Mouse (Mus musculus): Measurements from ENCODE around the gene Fhl1. TPM values are rescaled to one million over a fixed set of nuclear protein-coding genes. Genes with fewer than 3 reads are reported as not detected.

Gene Fhl1
- polyA plus RNA-seq, 1 experiment from 2014 or later, result 45.1 TPM

DNA sequence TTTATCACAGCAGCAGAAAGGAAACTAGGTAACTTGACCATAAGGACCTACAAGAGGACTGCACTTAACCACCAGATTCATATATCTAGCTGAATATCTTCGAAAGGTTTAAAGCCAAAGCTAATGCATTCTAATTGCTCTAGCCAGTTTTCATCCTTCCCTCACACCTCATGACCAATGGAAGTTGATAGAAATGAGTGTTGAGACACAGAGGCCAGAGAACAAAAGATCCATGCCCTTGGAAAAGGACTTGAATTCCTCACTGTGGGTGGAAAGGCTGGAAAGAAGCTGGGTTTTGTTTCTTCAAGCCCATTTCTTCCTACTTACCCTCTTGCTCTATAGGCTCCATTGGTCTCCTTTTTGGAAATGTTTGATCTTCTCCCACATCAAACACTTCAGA, 21.1 kb upstream of the Fhl1 start:
- H3K27ac ChIP-seq, result no peak overlapping the region
- no peaks in the 10 kb centered on the region for H3K9me3 ChIP-seq
- 96% methylated on average over 1 of the region's 1 CpGs for WGBS
- H3K4me2 ChIP-seq, result no peak overlapping the region
- H3K9ac ChIP-seq (replicated peaks), result no peak overlapping the region
- H3K4me1 ChIP-seq (replicated peaks), result no peaks in the 10 kb centered on the region
- H3K36me3 ChIP-seq, result no peaks in the 10 kb centered on the region
- H3K4me3 ChIP-seq (replicated peaks), result no peak overlapping the region
- no peaks in the 10 kb centered on the region for H3K27me3 ChIP-seq
- ATAC-seq (ENCODE audit: insufficient number of reproducible peaks, insufficient read depth, low FRiP score, low TSS enrichment, low read depth), result no peak

DNA sequence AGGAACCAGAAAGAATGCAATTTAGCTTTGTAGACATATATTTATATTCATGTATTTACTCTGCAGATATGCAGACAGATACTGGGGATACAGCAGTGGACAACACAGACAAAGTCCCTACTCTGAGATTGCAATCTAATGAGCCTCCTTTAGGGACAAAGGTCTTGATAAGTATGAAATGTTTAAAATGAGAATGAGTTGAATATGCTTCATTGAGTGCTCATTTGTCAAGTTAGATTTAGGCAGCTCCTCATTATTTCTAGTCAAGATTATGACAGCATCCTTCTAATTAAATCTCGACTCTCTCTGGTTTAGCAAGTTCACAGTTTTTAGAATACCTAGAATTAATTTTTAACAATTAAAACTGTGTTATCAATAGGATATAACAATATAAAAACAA, 18.9 kb upstream of the Fhl1 start:
- WGBS, result 74% methylated on average over 1 of the region's 1 CpGs
- H3K9me3 ChIP-seq, result no peaks in the 10 kb centered on the region

DNA sequence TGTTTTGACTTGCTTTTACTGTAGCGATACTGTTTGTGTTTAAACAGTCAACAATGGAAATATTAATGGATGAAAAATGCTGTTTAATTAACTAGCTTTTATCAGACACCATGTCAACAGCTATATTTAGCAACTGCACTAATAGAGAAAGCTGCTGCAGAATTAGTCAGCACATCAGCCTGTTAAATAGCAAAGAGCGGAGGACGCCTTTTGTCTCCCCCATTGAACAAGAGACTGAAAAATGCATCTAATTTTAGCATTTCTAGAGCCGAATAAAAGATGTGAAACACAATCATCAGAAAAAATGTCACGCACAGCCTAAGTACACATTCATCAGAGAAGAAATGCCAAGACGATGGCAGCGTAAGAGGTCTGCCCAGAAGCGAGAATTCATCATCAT, 9.0 kb upstream of the Fhl1 start:
- no peak overlapping the region for H3K9ac ChIP-seq (replicated peaks)
- no peaks in the 10 kb centered on the region for H3K4me1 ChIP-seq (replicated peaks)
- H3K4me2 ChIP-seq, result no peak overlapping the region
- no peak overlapping the region for H3K27ac ChIP-seq
- WGBS, result 86% methylated on average over 8 of the region's 8 CpGs
- no peak overlapping the region for H3K4me3 ChIP-seq (replicated peaks)
- ATAC-seq (ENCODE audit: insufficient number of reproducible peaks, insufficient read depth, low FRiP score, low TSS enrichment, low read depth), result no peak
- H3K27me3 ChIP-seq, result no peaks in the 10 kb centered on the region
- no peaks in the 10 kb centered on the region for H3K36me3 ChIP-seq
- no peaks in the 10 kb centered on the region for H3K9me3 ChIP-seq

More for the DNA sequence above, 18.9 kb upstream of the Fhl1 start:
- H3K9ac ChIP-seq (replicated peaks), result no peak overlapping the region
- no peak overlapping the region for H3K27ac ChIP-seq
- H3K4me2 ChIP-seq, result no peak overlapping the region
- H3K4me3 ChIP-seq (replicated peaks), result no peak overlapping the region
- H3K36me3 ChIP-seq, result no peaks in the 10 kb centered on the region
- no peak for ATAC-seq (ENCODE audit: insufficient number of reproducible peaks, insufficient read depth, low FRiP score, low TSS enrichment, low read depth)
- no peaks in the 10 kb centered on the region for H3K27me3 ChIP-seq
- H3K4me1 ChIP-seq (replicated peaks), result no peaks in the 10 kb centered on the region

DNA sequence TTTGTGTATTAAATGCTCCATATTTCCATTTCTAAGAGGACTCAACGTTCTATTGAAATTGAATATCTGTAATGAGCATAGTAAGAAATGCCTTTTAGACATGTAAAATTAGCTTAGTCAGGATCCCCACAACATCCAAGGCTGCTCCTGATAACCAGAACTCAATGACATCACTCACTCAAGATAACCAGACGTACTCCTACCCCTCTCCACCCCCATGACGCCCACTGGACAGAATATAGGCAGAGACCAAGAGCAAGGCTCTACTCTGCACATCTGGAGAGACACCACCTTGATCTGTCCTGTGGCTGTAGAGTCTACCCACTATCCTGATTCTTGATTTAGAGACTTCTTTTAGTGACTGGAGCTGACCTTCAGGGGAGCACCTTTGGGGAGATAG, 3.1 kb upstream of the Fhl1 start:
- no peaks in the 10 kb centered on the region for H3K9me3 ChIP-seq
- H3K27ac ChIP-seq, result no peak overlapping the region
- no peak for ATAC-seq (ENCODE audit: insufficient number of reproducible peaks, insufficient read depth, low FRiP score, low TSS enrichment, low read depth)
- no peaks in the 10 kb centered on the region for H3K36me3 ChIP-seq
- H3K4me1 ChIP-seq (replicated peaks), result no peaks in the 10 kb centered on the region
- H3K9ac ChIP-seq (replicated peaks), result no peak overlapping the region
- H3K27me3 ChIP-seq, result peaks cover 6% of the 10 kb centered on the region; the same call in 1 of the 2 replicates
- WGBS, result 77% methylated on average over 3 of the region's 3 CpGs
- H3K4me3 ChIP-seq (replicated peaks), result no peak overlapping the region
- no peak overlapping the region for H3K4me2 ChIP-seq

DNA sequence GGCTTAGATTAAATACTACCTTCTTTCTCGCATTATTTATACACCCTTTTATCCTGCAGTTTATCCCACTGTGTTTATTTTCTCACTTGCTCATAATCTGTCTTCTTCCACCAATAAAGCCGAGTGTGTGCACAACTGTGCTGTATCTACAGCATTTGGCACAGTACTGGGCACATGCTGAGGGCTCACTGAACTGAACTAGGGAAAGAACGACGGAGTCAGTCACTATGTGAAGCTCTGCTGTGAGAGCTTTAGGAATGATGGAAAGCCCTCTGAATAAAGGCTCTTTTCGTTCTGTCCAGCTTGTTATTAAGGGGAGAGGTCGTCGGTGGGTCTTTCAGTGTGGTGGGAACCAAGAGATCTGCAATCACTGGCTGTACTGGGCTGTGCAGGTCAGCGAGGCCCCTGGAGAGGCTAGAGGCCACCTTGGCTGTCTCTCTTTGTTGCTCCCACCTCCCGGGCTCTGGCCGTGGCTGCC, 720 bp upstream of the Fhl1 start:
- Histone ChIP-seq H3K4me2 (peak overlapping the region; percentile 59), H3K36me3 (no peaks in the 10 kb centered on the region), H3K9ac (replicated peaks) (peak overlapping the region; percentile 58), H3K4me3 (replicated peaks) (peak overlapping the region; percentile 52), H3K27me3 (peaks cover 6% of the 10 kb centered on the region; the same call in 1 of the 2 replicates), H3K4me1 (replicated peaks) (no peaks in the 10 kb centered on the region), H3K27ac (peak overlapping the region; percentile 50; the same call in 1 of the 2 replicates), H3K9me3 (no peaks in the 10 kb centered on the region)
- WGBS, result 14% methylated on average over 10 of the region's 10 CpGs
- 0 out of 2 replicates have a peak, but pooled peaks have one; percentile 46 for ATAC-seq (ENCODE audit: insufficient number of reproducible peaks, insufficient read depth, low FRiP score, low TSS enrichment, low read depth)

DNA sequence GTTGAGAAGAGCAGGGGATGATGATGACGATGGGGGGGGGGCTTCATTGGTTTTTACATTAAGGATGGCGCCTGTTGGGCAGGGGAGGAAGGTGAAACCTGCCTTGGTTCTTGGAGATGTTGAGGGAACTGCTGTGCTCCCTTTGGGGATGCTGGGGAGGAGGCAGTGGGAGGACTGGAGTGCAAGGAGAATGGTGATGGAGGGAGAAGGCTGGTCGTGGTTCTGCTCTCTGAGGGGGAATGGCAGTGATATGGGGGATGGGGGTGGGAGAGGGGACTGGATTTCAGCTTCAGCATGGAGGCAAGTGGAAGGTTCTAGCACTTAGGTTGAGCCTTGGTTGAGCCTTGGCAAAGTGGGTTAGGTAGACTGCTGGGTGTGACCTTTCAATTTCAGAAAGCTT, 814 bp downstream of the Fhl1 start:
- Histone ChIP-seq H3K4me1 (replicated peaks) (no peaks in the 10 kb centered on the region), H3K27ac (no peak overlapping the region), H3K9ac (replicated peaks) (peak overlapping the region; percentile 58; the same call in 1 of the 2 replicates), H3K36me3 (no peaks in the 10 kb centered on the region), H3K9me3 (no peaks in the 10 kb centered on the region), H3K4me2 (peak overlapping the region; percentile 59), H3K4me3 (replicated peaks) (peak overlapping the region; percentile 52), H3K27me3 (peaks cover 6% of the 10 kb centered on the region; the same call in 1 of the 2 replicates)
- WGBS, result 8% methylated on average over 3 of the region's 3 CpGs
- no peak for ATAC-seq (ENCODE audit: insufficient number of reproducible peaks, insufficient read depth, low FRiP score, low TSS enrichment, low read depth)

DNA sequence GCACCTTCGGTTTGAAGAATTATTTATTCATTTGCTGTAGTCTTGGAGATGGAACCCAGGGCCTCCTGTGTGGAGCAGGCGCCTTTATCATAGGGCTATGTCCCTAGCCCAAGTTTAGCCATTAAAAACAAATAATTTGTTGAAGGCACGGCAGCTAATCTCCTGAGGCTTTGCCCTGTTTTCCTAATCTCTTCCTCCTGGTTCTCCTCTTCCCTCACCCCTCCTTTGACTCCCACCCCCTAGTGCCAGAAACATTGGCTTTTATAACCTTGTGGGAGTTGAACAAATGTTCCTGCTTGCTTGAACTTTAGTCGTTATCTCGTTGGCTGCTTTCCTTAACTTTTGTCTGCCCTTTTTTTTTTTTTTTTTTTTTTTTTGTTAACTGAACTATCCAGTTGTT, 2.8 kb downstream of the Fhl1 start:
- no peak for ATAC-seq (ENCODE audit: insufficient number of reproducible peaks, insufficient read depth, low FRiP score, low TSS enrichment, low read depth)
- Histone ChIP-seq H3K36me3 (no peaks in the 10 kb centered on the region), H3K4me3 (replicated peaks) (no peak overlapping the region), H3K4me2 (no peak overlapping the region), H3K9me3 (no peaks in the 10 kb centered on the region), H3K4me1 (replicated peaks) (no peaks in the 10 kb centered on the region), H3K27me3 (peaks cover 6% of the 10 kb centered on the region; the same call in 1 of the 2 replicates), H3K9ac (replicated peaks) (no peak overlapping the region), H3K27ac (no peak overlapping the region)
- WGBS, result 27% methylated on average over 5 of the region's 5 CpGs

DNA sequence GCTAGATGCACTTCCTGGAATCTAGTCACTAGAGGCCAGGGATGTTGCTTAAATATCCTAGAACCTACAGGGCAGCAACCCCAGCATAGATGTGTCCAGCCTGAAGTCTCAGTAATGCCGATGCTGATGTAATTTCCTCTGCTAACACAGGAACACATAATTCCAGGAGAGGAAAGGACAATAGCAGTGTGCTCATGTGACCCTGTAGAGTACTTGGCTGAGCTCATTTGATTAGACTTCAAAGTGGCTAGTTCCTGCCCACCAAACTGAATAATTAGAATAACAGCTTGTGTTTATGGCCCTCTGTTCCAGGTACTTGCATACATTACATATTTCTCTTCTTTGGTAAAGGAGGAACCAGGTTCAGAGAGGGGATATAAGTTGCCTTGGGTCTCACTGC, 4.6 kb downstream of the Fhl1 start:
- Histone ChIP-seq H3K4me2 (no peak overlapping the region), H3K36me3 (no peaks in the 10 kb centered on the region), H3K9me3 (no peaks in the 10 kb centered on the region), H3K27me3 (no peaks in the 10 kb centered on the region; the same call in 1 of the 2 replicates), H3K4me1 (replicated peaks) (no peaks in the 10 kb centered on the region), H3K4me3 (replicated peaks) (no peak overlapping the region), H3K27ac (no peak overlapping the region), H3K9ac (replicated peaks) (no peak overlapping the region)
- ATAC-seq (ENCODE audit: insufficient number of reproducible peaks, insufficient read depth, low FRiP score, low TSS enrichment, low read depth), result no peak
- 25% methylated on average over 1 of the region's 1 CpGs for WGBS

DNA sequence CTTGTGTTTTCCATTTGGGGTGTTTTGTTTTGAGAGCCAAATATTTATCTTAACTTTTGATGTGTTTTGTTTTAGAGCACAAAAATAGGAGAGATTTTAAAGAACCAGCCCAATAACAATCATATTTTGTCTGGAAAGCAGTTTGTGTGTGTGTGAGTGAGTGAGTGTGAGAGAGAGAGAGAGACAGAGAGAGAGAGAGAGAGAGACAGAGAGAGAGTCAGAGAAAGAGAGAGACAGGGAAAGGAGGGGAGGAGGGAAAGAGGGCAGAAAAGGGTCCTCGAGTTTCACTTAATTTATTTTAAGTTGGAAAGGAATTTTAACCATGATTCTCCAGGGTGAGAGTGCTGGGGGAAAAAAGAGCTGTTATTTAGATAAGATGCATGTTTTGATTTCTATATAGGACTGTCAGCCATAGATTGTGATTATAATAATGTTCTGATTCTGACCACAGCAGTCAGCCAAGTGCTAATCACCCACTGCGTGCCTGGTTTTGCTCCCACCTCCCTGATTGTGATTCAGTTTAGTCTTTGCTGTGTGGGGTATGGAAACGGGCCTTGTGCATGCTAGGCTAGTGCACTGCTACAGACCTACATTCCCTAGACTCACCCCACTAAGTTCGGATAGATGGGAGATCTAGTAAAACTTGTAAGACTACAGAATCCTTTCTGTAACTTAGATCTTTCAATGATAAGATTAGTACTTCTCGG, 6.4 kb downstream of the Fhl1 start:
- 64% methylated on average over 5 of the region's 5 CpGs for WGBS
- ATAC-seq (ENCODE audit: insufficient number of reproducible peaks, insufficient read depth, low FRiP score, low TSS enrichment, low read depth), result no peak

DNA sequence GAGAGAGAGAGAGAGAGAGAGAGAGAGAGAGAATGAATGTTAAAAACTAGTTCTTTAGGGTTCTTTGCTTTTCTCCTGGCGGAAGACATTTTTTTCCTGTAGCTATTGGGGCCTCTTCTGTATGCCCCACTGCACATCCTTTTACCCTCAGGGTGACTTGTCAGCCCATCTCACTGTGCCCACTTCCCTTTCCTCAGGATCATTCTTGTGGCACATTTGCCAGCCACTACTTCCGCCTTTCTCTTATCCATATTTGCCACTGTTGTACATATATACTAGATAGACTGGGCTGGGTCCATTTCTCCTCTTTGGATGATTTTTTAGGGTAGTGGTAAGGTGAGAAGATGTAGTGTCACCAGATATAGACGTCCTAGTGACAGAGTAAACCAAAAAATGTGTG, 9.8 kb downstream of the Fhl1 start:
- no peak for ATAC-seq (ENCODE audit: insufficient number of reproducible peaks, insufficient read depth, low FRiP score, low TSS enrichment, low read depth)
- H3K9me3 ChIP-seq, result no peaks in the 10 kb centered on the region
- H3K27me3 ChIP-seq, result no peaks in the 10 kb centered on the region
- 82% methylated on average over 3 of the region's 3 CpGs for WGBS
- no peak overlapping the region for H3K4me2 ChIP-seq
- no peaks in the 10 kb centered on the region for H3K4me1 ChIP-seq (replicated peaks)
- H3K4me3 ChIP-seq (replicated peaks), result no peak overlapping the region
- no peak overlapping the region for H3K9ac ChIP-seq (replicated peaks)
- H3K27ac ChIP-seq, result no peak overlapping the region
- H3K36me3 ChIP-seq, result no peaks in the 10 kb centered on the region

More for the DNA sequence above, 6.4 kb downstream of the Fhl1 start:
- Histone ChIP-seq H3K4me1 (replicated peaks) (no peaks in the 10 kb centered on the region), H3K27me3 (no peaks in the 10 kb centered on the region), H3K36me3 (no peaks in the 10 kb centered on the region), H3K9ac (replicated peaks) (no peak overlapping the region), H3K27ac (no peak overlapping the region), H3K4me3 (replicated peaks) (no peak overlapping the region), H3K9me3 (no peaks in the 10 kb centered on the region), H3K4me2 (no peak overlapping the region)

DNA sequence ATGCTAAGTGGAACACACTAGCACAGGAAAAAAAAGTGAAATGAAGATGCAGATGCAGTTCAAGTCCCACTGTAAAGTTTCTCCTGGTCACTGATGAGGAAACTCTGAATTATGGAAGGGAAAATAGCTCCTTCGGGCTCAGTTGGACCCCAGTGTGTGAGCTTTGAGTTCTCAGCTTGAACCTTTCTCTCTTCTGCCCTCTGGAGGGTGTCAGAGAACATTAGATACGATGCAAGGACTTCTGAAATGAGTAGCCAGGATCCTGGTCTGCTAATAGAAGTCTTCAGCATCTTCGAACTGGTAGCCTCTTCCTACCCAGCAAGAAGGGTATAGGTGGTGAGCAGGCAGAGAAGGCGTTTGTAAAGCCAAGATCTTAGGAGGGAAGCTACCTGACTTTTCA, 19.9 kb downstream of the Fhl1 start:
- ATAC-seq (ENCODE audit: insufficient number of reproducible peaks, insufficient read depth, low FRiP score, low TSS enrichment, low read depth), result no peak
- 62% methylated on average over 4 of the region's 4 CpGs for WGBS

DNA sequence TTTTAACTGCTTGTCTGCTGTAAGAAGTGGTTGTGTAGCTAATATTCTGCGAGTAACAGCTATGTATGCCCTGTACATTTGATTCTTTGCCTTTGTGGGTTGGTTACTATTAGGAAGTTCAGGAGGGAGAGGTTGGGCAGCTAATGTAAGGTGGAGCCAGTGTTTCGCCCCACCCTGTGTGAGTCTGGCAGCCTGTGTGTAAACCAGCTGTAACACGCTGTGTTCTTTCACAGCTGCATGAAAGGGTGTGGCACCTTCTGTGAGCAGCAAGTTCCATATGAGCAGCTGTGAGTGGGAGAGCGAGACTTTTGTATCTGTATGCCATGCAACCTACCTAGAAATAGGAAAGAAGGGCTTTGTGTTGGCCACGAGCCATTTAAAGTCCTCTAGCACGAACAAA, 20.6 kb downstream of the Fhl1 start:
- no peak for ATAC-seq (ENCODE audit: insufficient number of reproducible peaks, insufficient read depth, low FRiP score, low TSS enrichment, low read depth)
- Histone ChIP-seq H3K27me3 (no peaks in the 10 kb centered on the region), H3K9me3 (no peaks in the 10 kb centered on the region), H3K9ac (replicated peaks) (no peak overlapping the region), H3K36me3 (no peaks in the 10 kb centered on the region), H3K4me1 (replicated peaks) (no peaks in the 10 kb centered on the region), H3K27ac (no peak overlapping the region), H3K4me3 (replicated peaks) (no peak overlapping the region), H3K4me2 (no peak overlapping the region)
- 87% methylated on average over 6 of the region's 6 CpGs for WGBS

More for the DNA sequence above, 19.9 kb downstream of the Fhl1 start:
- no peak overlapping the region for H3K4me2 ChIP-seq
- H3K9ac ChIP-seq (replicated peaks), result no peak overlapping the region
- no peaks in the 10 kb centered on the region for H3K9me3 ChIP-seq
- H3K4me1 ChIP-seq (replicated peaks), result no peaks in the 10 kb centered on the region
- no peak overlapping the region for H3K4me3 ChIP-seq (replicated peaks)
- H3K27me3 ChIP-seq, result no peaks in the 10 kb centered on the region
- H3K36me3 ChIP-seq, result no peaks in the 10 kb centered on the region
- no peak overlapping the region for H3K27ac ChIP-seq
